Mouse (Mus musculus) brain, embryonic 14.5 days (tissue): ENCODE measurements at regions not wholly inside any gene's neighbourhood (a gene's known extent, or its start where the extent isn't known, plus 50 kb on each side); places are given as distances from the start of the nearest gene placed in this dataset.

Experiments
- CTCF ChIP-seq: fragments of 200-500 bp; IDR thresholded peaks from 2 replicates; pipeline ENCODE4 v1.5.1; 2012; ENCODE audit warnings: inconsistent platforms, mild to moderate bottlenecking, moderate library complexity, borderline replicate concordance; ENCODE audit not compliant: insufficient read depth, insufficient read length; ENCODE audit errors: extremely low read depth
- POLR2A ChIP-seq: fragments of 200-500 bp; IDR thresholded peaks from 2 replicates; pipeline ENCODE4 v1.6.1; 2012; ENCODE audit warnings: mild to moderate bottlenecking, inconsistent platforms, borderline replicate concordance; ENCODE audit not compliant: poor library complexity, insufficient read depth, insufficient read length, severe bottlenecking; ENCODE audit errors: extremely low read depth

GRCm38 (mm10) chr5:100246709-100247108 is 87.1 kb upstream of the Tmem150c start:
- TF ChIP-seq POLR2A (no peak), CTCF (no peak)
